Mouse (Mus musculus): Measurements from ENCODE around the gene Eif3i. TPM values are rescaled to one million over a fixed set of nuclear protein-coding genes. Genes with fewer than 3 reads are reported as not detected.
"Not testable (repeated sequence)": the region's sequence is repeated elsewhere in the genome, so short reads cannot be mapped to it uniquely, and the experiment has no call there.

Eif3i gene
- polyA plus RNA-seq, 1 experiment from 2014 or later, result 329 TPM

GRCm38 (mm10) chr4:129558321-129558955, 42.0 kb downstream of the Eif3i start:
- Histone ChIP-seq H3K36me3 (ENCODE audit: control insufficient read depth, insufficient read depth, low read length) (no peaks in the 10 kb centered on the region), H3K4me3 (ENCODE audit: low read depth, low read length) (no peak overlapping the region), H3K27ac (ENCODE audit: low read depth, low read length) (no peak overlapping the region), H3K27me3 (replicated peaks; ENCODE audit: control insufficient read depth, insufficient read depth, low read length) (0 out of 2 replicates have a peak, but pooled peaks cover 3% of the 10 kb centered on the region), H3K4me1 (replicated peaks; ENCODE audit: control insufficient read depth, insufficient read depth, low read length) (peaks cover 19% of the 10 kb centered on the region), H3K9me3 (ENCODE audit: control insufficient read depth, low read length) (no peaks in the 10 kb centered on the region), H3K4me2 (no peak overlapping the region), H3K9ac (ENCODE audit: low read depth, low read length) (no peak overlapping the region)
- no peak for ATAC-seq (replicated peaks; ENCODE audit: low FRiP score)
- 77% methylated on average over 12 of the region's 12 CpGs for WGBS
- DNase-seq (ENCODE audit: low spot score), result no peak

GRCm38 (mm10) chr4:129557256-129557808, 43.1 kb downstream of the Eif3i start:
- Histone ChIP-seq H3K9ac (ENCODE audit: low read depth, low read length) (peak overlapping the region; percentile 37), H3K27me3 (replicated peaks; ENCODE audit: control insufficient read depth, insufficient read depth, low read length) (0 out of 2 replicates have a peak, but pooled peaks cover 3% of the 10 kb centered on the region), H3K36me3 (ENCODE audit: control insufficient read depth, insufficient read depth, low read length) (no peaks in the 10 kb centered on the region), H3K27ac (ENCODE audit: low read depth, low read length) (peak overlapping the region; percentile 64), H3K4me2 (peak overlapping the region; percentile 78), H3K9me3 (ENCODE audit: control insufficient read depth, low read length) (no peaks in the 10 kb centered on the region), H3K4me1 (replicated peaks; ENCODE audit: control insufficient read depth, insufficient read depth, low read length) (peaks cover 16% of the 10 kb centered on the region), H3K4me3 (ENCODE audit: low read depth, low read length) (peak overlapping the region; percentile 39)
- DNase-seq (ENCODE audit: low spot score) (no peak), ATAC-seq (replicated peaks; ENCODE audit: low FRiP score) (peak; percentile 82)
- WGBS, result 60% methylated on average over 9 of the region's 9 CpGs

- Histone ChIP-seq H3K4me3 (ENCODE audit: low read depth, low read length) (peak overlapping the region; percentile 39), H3K9ac (ENCODE audit: low read depth, low read length) (peak overlapping the region; percentile 37), H3K36me3 (ENCODE audit: control insufficient read depth, insufficient read depth, low read length) (no peaks in the 10 kb centered on the region), H3K27me3 (replicated peaks; ENCODE audit: control insufficient read depth, insufficient read depth, low read length) (0 out of 2 replicates have a peak, but pooled peaks cover 3% of the 10 kb centered on the region), H3K27ac (ENCODE audit: low read depth, low read length) (peak overlapping the region; percentile 64), H3K4me2 (peak overlapping the region; percentile 78), H3K4me1 (replicated peaks; ENCODE audit: control insufficient read depth, insufficient read depth, low read length) (peaks cover 16% of the 10 kb centered on the region), H3K9me3 (ENCODE audit: control insufficient read depth, low read length) (no peaks in the 10 kb centered on the region)
- DNase-seq (ENCODE audit: low spot score), result peak; percentile 90
- WGBS, result 9% methylated on average over 32 of the region's 33 CpGs
- peak; percentile 75 for ATAC-seq (replicated peaks; ENCODE audit: low FRiP score)
These were observed 43.8 kb downstream of the Eif3i start for GRCm38 (mm10) chr4:129556532-129557223.

- H3K27ac ChIP-seq (ENCODE audit: low read depth, low read length), result no peak overlapping the region
- DNase-seq (ENCODE audit: low spot score) (no peak), ATAC-seq (replicated peaks; ENCODE audit: low FRiP score) (peak; percentile 28; the same call in 1 of the 2 replicates)
These were observed 44.5 kb downstream of the Eif3i start for GRCm38 (mm10) chr4:129555862-129556531.

GRCm38 (mm10) chr4:129555421-129555861, 45.0 kb downstream of the Eif3i start:
- ATAC-seq (replicated peaks; ENCODE audit: low FRiP score) (no peak; the same call in 1 of the 2 replicates), DNase-seq (ENCODE audit: low spot score) (peak; percentile 62)
- Histone ChIP-seq H3K9ac (ENCODE audit: low read depth, low read length) (no peak overlapping the region; the same call in 1 of the 2 replicates), H3K4me3 (ENCODE audit: low read depth, low read length) (peak overlapping the region; percentile 39), H3K27ac (ENCODE audit: low read depth, low read length) (no peak overlapping the region), H3K27me3 (replicated peaks; ENCODE audit: control insufficient read depth, insufficient read depth, low read length) (0 out of 2 replicates have a peak, but pooled peaks cover 3% of the 10 kb centered on the region), H3K36me3 (ENCODE audit: control insufficient read depth, insufficient read depth, low read length) (no peaks in the 10 kb centered on the region), H3K4me2 (peak overlapping the region; percentile 78), H3K9me3 (ENCODE audit: control insufficient read depth, low read length) (no peaks in the 10 kb centered on the region), H3K4me1 (replicated peaks; ENCODE audit: control insufficient read depth, insufficient read depth, low read length) (peaks cover 14% of the 10 kb centered on the region)
- 2% methylated on average over 16 of the region's 16 CpGs for WGBS

More at GRCm38 (mm10) chr4:129555862-129556531, 44.5 kb downstream of the Eif3i start:
- Histone ChIP-seq H3K4me3 (ENCODE audit: low read depth, low read length) (peak overlapping the region; percentile 39), H3K4me2 (peak overlapping the region; percentile 78), H3K27me3 (replicated peaks; ENCODE audit: control insufficient read depth, insufficient read depth, low read length) (0 out of 2 replicates have a peak, but pooled peaks cover 3% of the 10 kb centered on the region), H3K9me3 (ENCODE audit: control insufficient read depth, low read length) (no peaks in the 10 kb centered on the region), H3K4me1 (replicated peaks; ENCODE audit: control insufficient read depth, insufficient read depth, low read length) (peaks cover 14% of the 10 kb centered on the region), H3K9ac (ENCODE audit: low read depth, low read length) (peak overlapping the region; percentile 0), H3K36me3 (ENCODE audit: control insufficient read depth, insufficient read depth, low read length) (no peaks in the 10 kb centered on the region)
- under 1% methylated on average over 24 of the region's 24 CpGs for WGBS

- not testable (repeated sequence) for ATAC-seq (replicated peaks; ENCODE audit: low FRiP score); H3K9me3 ChIP-seq (ENCODE audit: control insufficient read depth, low read length); H3K27ac ChIP-seq (ENCODE audit: low read depth, low read length); DNase-seq (ENCODE audit: low spot score); H3K9ac ChIP-seq (ENCODE audit: low read depth, low read length); H3K36me3 ChIP-seq (ENCODE audit: control insufficient read depth, insufficient read depth, low read length); H3K4me3 ChIP-seq (ENCODE audit: low read depth, low read length); H3K4me2 ChIP-seq; H3K27me3 ChIP-seq (replicated peaks; ENCODE audit: control insufficient read depth, insufficient read depth, low read length)
- H3K4me1 ChIP-seq (replicated peaks; ENCODE audit: control insufficient read depth, insufficient read depth, low read length), result peaks cover 14% of the 10 kb centered on the region
- 84% methylated on average over 6 of the region's 6 CpGs for WGBS
These were observed 45.9 kb downstream of the Eif3i start for GRCm38 (mm10) chr4:129554512-129554911.

- Histone ChIP-seq H3K4me2 (no peak overlapping the region), H3K9me3 (ENCODE audit: control insufficient read depth, low read length) (no peaks in the 10 kb centered on the region), H3K4me3 (ENCODE audit: low read depth, low read length) (no peak overlapping the region), H3K4me1 (replicated peaks; ENCODE audit: control insufficient read depth, insufficient read depth, low read length) (no peaks in the 10 kb centered on the region; the same call in none of the 2 replicates), H3K9ac (ENCODE audit: low read depth, low read length) (no peak overlapping the region), H3K27me3 (replicated peaks; ENCODE audit: control insufficient read depth, insufficient read depth, low read length) (no peaks in the 10 kb centered on the region), H3K27ac (ENCODE audit: low read depth, low read length) (no peak overlapping the region), H3K36me3 (ENCODE audit: control insufficient read depth, insufficient read depth, low read length) (no peaks in the 10 kb centered on the region)
- whole genome bisulfite sequencing, result 62% methylated on average over 1 of the region's 1 CpGs
- DNase-seq (ENCODE audit: low spot score) (no peak), ATAC-seq (replicated peaks; ENCODE audit: low FRiP score) (no peak)
These were observed 50.2 kb downstream of the Eif3i start for GRCm38 (mm10) chr4:129550295-129550694.

GRCm38 (mm10) chr4:129549306-129549705, 51.1 kb downstream of the Eif3i start:
- Histone ChIP-seq H3K9ac (ENCODE audit: low read depth, low read length) (no peak overlapping the region), H3K4me2 (no peak overlapping the region), H3K36me3 (ENCODE audit: control insufficient read depth, insufficient read depth, low read length) (no peaks in the 10 kb centered on the region), H3K27me3 (replicated peaks; ENCODE audit: control insufficient read depth, insufficient read depth, low read length) (no peaks in the 10 kb centered on the region), H3K9me3 (ENCODE audit: control insufficient read depth, low read length) (no peaks in the 10 kb centered on the region), H3K4me3 (ENCODE audit: low read depth, low read length) (no peak overlapping the region), H3K4me1 (replicated peaks; ENCODE audit: control insufficient read depth, insufficient read depth, low read length) (peaks cover 3% of the 10 kb centered on the region; the same call in 1 of the 2 replicates), H3K27ac (ENCODE audit: low read depth, low read length) (no peak overlapping the region)
- 74% methylated on average over 2 of the region's 2 CpGs for WGBS
- DNase-seq (ENCODE audit: low spot score) (no peak), ATAC-seq (replicated peaks; ENCODE audit: low FRiP score) (no peak)
